Mouse (Mus musculus) gastrocnemius, adult 8-10 months (tissue): ENCODE data around the gene Zfp286. TPM values are rescaled to one million over a fixed set of nuclear protein-coding genes. Genes with fewer than 3 reads are reported as not detected.

Experiments
- DNase-seq, 2 experiments: peaks; one replicate each; pipeline ENCODE4 v3.0.0; 2022; ENCODE audit warnings: low spot score in 2 of 2
- total RNA-seq, 4 experiments: library from RNA; stranded (reverse); gene quantifications; 2 replicates each; pipeline ENCODE4 v1.2.4; 2022

Zfp286 gene
- 1 to 10 TPM; 1.4 to 1.7 (median 1.6) TPM for total RNA-seq

DNA sequence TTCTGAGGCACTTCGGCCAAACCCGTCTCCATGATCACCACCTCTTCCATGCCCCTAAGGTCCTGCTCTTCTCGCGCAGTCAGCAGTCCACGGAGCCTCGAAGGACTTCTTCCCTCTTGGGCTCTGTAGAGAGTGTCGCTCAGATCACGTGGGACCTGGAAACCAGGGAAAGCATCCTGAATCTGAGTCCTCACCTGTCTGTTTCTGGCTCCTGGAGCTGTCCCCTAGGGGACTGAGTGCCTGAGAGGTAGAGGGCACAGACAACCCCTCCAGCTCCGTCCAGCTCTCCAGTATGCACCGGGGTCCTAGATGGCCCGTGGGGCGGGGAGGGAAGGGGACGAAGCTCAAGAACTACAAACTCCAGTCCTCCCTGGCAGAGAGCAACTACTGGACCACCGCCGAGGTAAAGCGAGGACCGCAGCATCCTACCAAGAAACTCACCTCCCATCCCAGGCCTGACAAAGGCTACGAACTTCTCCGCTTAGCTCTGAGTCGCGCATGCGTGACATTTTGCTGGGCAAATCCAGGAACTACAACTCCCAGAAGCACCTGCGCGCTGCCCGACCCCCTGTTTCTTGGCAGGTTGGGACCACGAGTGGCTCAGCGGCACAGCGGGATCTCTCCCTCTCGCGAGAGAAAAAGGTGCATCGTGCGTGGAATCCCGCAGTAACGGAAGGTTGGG lies at the start of gene Zfp286:
TSS of gene Zfp286 (minus strand) at position 528 of the 682 bp plus-strand sequence.
- DNase-seq: peak; percentile 67 to 76

DNA sequence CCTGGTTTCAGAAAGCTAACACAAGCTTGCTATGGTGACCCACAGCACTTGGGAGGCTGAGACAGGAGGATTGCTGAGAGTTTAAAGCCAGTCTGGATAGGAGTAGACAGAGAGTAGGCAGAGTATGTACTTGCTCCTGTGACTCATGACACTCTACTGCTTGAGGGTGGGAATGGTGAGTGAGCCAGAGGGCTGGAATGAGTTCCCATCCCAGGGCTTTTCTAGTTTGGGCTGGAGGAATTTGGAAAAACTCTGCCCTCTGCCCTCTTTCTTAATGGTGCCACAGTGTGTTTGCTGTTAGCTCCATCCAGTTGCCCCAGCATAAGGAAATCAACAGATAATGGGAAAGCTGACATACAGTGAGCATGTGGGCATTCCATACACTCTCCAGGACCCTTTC lies 42.6 kb upstream of the Zfp286 start:
- DNase-seq: no peak

- DNase-seq: no peak
These were observed 41.1 kb upstream of the Zfp286 start for GRCm38 (mm10) chr11:62830387-62830786.

DNA sequence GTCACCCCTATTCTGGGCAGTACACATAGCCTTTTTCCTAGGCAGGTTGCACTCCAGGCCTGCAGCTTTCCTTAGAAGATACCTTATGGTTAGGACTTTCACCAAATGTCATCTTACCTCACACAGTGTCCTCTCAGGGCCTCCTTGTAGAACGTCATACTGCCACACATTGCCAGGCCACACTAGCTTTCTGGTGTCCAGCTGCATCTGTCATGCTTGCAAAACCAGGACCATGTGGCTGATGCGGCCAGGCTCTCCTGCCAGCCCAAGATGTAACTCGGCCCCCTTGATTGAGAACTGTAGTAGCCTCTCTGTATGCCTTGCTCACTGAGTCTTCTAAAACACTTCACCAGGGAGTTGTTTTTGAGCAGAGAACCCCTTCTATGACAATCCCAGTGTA lies 38.6 kb upstream of the Zfp286 start:
- peak; percentile 37 to 54 for DNase-seq

- DNase-seq: no peak
These were observed 37.9 kb upstream of the Zfp286 start for GRCm38 (mm10) chr11:62827135-62827534.

GRCm38 (mm10) chr11:62826106-62826733 lies 37.0 kb upstream of the Zfp286 start:
- DNase-seq: no peak

DNA sequence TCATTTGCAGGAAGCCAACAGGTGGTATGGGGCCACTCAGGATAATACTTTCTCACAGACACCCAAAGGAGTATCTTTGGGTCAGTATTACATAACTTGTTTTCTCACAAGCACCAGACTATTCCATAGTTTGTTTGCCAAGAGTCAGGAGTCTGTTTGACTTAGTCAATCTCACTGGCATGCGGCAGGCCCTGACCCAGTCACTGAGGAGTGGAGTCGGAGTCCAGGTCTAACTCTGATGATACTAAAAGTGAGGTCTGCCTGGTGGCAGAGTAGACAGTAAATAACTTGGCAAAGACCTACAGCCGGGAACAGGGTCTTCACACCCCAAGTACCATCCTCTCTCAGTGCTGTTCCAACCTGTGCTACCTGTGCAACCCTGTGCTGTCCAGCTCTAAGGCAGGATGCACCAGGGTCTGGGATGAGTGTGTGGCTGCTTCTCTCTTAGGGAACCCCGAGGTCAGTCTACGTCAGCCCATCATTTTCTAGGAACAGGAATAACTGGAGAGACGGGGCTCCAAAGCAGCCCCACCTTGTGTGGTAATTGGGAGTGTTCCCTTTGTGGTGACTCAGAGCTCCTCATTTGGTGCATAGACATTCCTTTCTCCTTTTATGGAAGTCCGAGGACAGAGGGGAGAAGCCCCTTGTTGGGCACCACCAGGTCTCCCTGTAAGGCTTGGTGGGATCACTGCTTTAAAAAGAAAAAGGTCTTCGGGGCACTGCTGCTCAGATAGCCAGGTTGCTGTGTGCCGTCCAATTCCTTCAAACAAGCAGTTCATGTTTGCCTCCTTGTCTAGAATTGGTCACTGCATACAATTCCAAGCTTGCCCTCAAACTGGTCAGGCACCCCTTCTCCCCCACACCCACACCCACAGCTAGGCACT lies 36.2 kb upstream of the Zfp286 start:
- DNase-seq: no peak

DNA sequence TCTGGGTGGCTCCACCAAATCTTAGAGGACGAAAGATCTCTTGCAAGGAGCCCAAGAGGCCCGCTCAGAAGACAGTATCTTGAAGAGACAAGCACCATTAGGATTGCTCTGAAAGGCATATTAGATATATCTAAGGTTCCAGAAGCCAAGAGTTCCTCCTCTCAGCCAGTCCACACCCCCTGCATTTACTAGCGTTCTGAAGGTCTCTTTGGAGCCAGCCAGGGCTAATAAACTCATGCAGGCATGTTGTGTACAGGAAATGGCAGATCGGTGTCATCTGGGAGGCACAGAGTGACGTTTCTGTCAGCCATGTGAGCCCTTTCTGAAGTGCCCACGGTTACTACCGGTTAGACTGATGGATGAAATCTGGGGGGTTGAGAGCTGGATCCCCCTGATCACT lies 34.9 kb upstream of the Zfp286 start:
- DNase-seq: no peak

- no peak for DNase-seq
These were observed 32.6 kb upstream of the Zfp286 start for GRCm38 (mm10) chr11:62821893-62822292.

- peak in 1 of 2 experiments; percentile 22 for DNase-seq
These were observed 31.6 kb upstream of the Zfp286 start for GRCm38 (mm10) chr11:62820661-62821437.

DNA sequence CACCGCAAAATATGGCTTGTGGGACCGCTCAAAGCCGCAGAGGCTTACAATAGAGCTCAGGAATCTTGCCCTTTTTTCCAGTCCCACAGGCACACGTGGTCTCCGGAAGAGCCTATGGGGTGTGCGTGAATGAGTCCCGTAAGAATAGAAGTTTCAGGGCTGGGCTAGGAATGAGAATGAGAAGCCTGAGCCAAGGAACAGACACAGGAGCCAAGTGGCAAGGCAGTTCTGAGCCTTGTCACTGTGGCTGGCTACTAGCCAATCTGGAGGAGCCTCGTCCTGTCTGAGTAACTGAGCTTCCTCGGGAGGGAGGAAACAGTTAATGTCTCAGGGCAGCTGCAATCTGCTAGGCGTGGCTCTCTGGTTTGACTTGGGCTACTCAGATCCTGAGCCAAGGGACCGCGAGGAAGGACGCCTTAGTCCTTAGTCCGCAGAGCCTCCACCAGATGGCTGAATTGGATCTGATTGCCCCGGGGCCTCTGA lies 30.8 kb upstream of the Zfp286 start, which contains the start of gene Trim16:
TSS of gene Trim16 (plus strand) at position 173 of the 483 bp plus-strand sequence.
- peak; percentile 83 to 88 for DNase-seq

GRCm38 (mm10) chr11:62819059-62819686 lies 29.9 kb upstream of the Zfp286 start:
- no peak for DNase-seq

GRCm38 (mm10) chr11:62816591-62816990 lies 27.3 kb upstream of the Zfp286 start:
- no peak for DNase-seq

- no peak for DNase-seq
These were observed 26.2 kb upstream of the Zfp286 start for GRCm38 (mm10) chr11:62815438-62815837.

DNA sequence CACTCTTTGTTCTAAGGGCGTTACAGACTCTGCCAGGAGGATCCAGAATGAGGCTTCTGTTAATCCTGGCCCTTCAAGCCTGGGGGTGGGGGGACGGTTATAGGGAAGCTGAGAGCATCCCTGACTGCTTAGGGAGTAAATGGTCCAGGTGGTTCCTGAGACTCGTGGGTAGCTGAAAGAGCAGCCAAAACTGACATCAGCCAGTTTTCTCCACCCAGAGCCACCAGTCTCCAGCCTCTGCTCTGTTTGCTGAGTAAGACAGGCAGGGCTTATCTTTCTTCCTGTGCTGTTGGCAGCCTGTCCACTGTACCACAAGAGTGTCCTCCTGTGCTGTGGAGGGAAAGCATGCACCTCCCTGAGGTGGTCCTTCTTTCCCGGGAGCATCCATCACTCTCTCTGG lies 25.4 kb upstream of the Zfp286 start:
- no peak for DNase-seq

DNA sequence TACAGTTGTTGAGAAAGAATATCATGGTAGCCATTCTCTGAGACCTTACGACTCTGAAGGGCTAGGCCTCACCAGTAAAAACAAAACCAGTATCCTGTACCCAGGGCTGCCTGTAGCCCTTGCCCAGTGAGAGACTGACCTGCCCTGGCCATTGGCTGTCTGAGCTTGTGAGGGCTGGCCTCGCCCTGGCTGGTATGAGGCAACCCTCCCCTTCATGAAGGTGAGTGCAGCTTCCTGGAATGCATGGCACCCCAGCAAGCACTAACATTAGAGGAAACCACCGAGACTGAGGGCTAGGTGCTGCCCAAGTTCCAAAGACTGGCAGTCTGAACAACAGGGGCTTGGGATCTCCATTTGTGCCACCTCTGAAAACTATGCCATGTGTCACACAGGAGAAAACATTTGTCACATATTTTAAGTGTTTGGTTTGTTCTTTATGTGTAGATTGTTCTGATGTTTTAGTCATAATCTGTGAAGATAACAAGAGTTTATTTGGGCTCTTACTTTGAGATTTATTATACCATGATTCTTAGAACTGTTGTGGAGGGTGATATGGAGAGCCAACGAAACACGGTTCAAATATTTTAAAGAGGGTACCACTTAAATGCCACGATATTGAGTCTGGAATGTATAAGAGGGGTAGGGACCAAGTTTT lies 24.8 kb upstream of the Zfp286 start:
- DNase-seq: no peak

DNA sequence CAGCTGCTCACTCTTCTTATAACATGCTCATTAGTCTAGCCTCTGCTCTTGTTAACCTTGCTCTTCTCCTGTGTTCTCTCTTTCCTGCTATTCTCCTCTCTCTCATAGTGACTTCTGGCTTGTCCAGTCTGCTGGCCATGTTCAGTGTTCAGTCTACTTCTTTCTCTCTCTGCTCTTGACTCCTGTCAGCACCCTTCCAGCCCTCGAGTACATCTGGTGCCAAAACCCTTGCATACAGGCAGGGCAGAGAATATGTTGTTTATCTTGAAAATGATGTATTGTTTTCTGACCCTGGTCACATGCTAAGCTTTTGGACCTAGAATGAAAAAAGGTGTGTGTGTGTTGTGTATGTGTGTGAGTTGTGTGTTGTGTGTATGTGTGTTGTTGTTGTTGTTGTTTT lies 24.2 kb upstream of the Zfp286 start:
- no peak for DNase-seq

DNA sequence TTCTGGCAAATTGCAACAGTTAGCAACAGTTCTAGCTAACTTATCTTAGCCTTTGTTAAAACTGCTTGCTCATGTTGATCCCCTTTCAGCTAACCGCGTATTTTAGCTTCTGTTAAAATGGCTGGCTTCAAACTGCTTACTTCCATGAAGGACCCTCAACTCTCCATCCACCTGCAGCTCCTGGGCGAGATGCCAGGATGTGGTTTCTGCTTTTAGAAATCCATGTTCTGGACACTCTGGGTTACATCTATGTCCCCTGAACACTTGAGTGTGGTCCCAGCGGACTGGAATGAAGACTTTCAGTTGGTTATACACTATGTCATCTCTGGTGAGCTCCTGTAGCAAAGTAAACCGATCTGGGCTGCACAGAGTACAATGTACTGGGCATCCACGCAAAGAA lies 23.0 kb upstream of the Zfp286 start:
- no peak for DNase-seq

GRCm38 (mm10) chr11:62809201-62809600 lies 19.9 kb upstream of the Zfp286 start:
- no peak for DNase-seq

DNA sequence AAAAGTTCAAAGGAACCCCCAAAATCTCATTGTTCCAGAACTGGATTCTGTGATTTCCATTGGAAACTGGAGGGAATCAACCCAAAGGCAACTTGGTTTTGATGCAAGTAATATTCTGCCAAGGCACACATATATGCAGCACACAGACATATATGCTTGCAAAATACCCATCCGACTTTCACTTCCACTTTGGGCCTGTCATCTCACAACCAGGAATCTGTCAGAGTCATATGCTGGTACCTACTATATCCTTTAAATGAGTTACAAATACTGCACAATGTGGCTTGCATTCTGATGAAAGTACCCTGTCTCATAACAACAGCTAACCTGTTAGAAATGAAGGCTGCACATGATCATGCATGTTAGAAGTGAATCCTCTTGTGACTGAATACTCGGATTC lies 18.7 kb upstream of the Zfp286 start:
- DNase-seq: no peak
